Mouse (Mus musculus) MEL-GATA-1-ER (cell line): Measurements from ENCODE around the gene Dynlt1b.
"Not testable (repeated sequence)": the region's sequence is repeated elsewhere in the genome, so short reads cannot be mapped to it uniquely, and the experiment has no call there.

Experiments
- DNase-seq: peaks from one replicate; pipeline ENCODE4 v3.0.0-alpha.2; 2012; ENCODE audit warnings: low read depth; ENCODE audit errors: extremely low read depth

Gene Dynlt1b

DNA sequence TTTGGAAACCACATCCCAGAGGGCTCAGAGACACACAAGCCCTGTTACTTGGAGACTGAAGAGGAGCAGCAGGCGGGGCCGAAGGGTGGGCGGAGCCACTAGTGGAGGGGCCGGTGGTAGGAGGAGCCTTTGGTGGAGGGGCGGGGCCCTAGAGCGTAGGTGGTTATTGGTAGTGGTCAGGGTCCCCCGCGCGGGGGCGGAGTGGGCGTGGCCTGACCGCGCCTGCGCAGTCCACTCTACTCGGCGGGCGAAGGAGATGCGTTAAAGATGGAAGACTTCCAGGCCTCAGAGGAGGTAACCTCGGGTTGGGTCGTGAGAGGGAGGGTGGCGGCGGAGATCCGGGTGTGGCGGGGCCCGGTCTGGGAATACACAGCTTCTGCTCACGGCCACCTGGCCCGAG is at the start of gene Dynlt1b:
Gene Dynlt1b, plus strand, starts transcription at position 168 of the 400 bp plus-strand sequence.
- peak; percentile 91 for DNase-seq

- not testable (repeated sequence) for DNase-seq
Measured at GRCm38 (mm10) chr17:6380182-6380841, 49.6 kb upstream of the Dynlt1b start.

- DNase-seq, result not testable (repeated sequence)
Measured at GRCm38 (mm10) chr17:6381071-6381682, 48.7 kb upstream of the Dynlt1b start.

DNA sequence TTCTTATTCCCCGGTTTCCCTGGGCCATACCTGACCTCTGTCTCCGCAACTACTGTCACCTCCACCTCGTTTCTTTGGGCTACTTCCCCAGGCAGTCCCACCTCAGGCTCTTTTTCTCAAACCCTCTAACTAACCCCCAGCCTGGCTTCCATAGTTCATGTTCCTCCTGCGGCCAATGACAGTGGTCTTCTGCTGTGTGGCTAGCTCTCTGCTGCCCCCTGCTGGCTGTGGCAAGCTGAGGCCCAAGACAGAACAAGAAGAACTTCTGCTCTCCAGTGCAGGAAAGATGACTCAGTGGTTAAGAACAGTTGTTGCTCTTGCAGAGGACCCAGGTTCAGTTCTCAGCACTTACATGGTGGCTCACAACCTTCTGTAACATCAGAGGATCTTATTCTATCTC is 43.0 kb upstream of the Dynlt1b start:
- DNase-seq, result not testable (repeated sequence)

- not testable (repeated sequence) for DNase-seq
Measured at GRCm38 (mm10) chr17:6387380-6387911, 42.5 kb upstream of the Dynlt1b start.

GRCm38 (mm10) chr17:6389463-6389862 is 40.4 kb upstream of the Dynlt1b start:
- DNase-seq, result not testable (repeated sequence)

- DNase-seq, result not testable (repeated sequence)
Measured at GRCm38 (mm10) chr17:6390731-6391130, 39.2 kb upstream of the Dynlt1b start.

- not testable (repeated sequence) for DNase-seq
Measured at GRCm38 (mm10) chr17:6391736-6392135, 38.2 kb upstream of the Dynlt1b start.

DNA sequence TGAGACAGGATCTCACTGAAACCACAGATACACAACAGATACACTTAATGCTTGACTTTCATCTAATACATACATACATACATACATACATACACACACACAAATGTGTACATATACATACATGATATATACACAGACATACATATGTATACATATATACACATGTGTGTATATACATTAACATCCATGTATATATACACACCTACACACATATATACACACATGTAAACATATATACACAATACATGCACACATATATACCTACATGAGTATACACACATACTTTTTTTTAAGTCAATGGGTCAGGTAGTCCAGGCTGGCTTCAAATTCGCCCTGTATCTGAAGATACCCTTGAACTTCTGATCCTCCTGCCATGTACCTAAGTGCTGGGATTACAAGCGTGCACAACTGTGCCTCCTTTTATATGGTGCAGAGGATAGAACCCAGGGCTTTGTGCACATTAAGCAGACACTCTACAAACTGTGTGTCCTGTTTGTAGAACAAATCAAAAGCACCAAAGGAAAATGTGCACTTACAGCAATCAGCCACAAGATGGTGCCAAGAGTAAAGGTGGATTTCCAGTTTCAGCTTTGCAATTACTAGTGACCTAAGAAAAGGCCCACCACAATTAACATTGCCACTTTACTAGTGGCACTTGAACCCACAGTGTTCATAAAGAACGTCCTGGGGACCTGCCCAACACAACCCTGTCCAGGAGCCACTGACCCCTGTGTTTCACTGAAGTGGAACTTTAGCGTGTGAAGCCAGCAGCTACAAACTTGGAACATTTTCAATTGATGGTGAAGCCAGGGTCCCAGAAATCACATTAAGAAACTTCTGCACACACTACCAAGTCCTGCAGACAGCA is 37.2 kb upstream of the Dynlt1b start:
- not testable (repeated sequence) for DNase-seq

GRCm38 (mm10) chr17:6398079-6398478 is 31.8 kb upstream of the Dynlt1b start:
- not testable (repeated sequence) for DNase-seq

DNA sequence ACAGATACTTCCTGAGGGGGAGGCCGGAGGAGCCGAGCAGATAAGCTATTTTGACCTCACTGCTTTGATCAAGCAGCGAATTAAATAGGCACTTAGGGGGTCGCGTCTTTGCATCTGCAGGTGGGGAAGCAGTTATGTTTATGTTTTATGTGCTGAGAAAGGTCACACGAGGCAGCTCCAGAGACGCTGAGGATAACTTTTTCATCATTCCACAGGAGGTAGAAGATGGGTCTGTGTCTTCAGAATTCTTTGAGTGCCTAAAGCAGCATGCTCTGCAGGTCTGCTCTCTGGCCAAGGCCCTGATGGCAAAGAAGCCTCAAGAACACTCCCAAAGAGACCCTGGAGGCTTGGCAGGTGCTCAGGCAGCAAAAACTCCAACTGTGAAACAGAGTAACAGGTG is 31.1 kb upstream of the Dynlt1b start:
- DNase-seq, result not testable (repeated sequence)

DNA sequence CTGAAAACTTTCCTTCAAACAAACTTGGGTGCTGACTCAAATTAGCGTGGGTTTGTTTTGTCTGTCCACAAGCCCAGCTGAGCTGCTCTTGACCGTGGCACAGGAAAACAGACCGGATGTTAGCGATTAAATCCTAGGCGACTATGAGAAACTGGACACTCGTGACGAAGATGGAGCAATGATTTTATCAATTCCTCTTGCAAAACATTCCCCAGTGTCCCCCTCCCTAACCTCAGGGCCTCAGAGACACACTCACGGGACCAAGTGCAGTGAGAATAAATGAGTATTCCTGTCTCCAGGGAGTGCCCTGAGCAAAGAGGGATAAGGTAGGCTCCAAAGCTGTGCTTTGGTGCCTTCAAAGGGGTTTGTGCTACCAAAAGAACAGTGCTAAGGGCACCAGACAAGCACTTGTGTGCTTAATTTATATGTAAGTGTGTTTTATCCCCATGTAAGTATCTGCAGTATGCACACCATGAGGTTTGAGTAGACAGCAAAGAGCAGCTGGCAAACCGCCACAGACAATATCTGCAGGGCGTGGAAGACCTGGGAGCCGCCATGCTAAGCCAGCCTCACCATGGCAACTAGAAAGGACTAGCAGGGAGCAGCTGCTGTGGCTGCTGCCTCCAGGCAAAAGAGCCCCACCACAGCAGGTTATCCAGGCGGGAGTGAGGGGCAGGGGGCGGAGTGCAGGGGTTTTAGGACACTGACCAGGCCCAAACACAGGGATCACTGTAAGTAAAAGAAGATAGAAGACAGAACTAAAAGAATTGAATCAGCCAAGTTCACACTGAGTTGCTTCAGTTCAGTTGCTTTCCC is 30.4 kb upstream of the Dynlt1b start:
- DNase-seq, result not testable (repeated sequence)

GRCm38 (mm10) chr17:6400097-6400489 is 29.8 kb upstream of the Dynlt1b start:
- not testable (repeated sequence) for DNase-seq

DNA sequence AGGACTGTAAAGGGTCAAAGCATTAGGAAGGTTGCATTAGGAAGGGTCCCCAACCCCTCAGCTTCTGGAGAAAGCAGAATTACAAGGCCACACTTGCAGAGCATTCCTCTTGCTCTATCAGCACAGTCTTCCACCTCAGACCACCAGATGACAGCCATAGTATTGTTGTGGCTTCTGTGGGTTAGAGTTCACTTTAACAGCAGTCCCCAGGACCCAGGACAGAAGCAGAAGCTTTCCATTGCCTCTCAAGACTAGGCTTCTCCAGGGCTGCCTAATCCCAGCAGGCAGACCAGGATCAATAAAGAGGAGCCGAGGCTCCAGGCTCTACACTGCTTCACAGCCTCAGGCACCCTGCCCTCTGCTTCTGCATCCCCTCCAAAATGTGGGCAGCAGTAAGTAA is 25.4 kb upstream of the Dynlt1b start:
- DNase-seq, result not testable (repeated sequence)

GRCm38 (mm10) chr17:6406972-6407371 is 22.9 kb upstream of the Dynlt1b start:
- DNase-seq, result not testable (repeated sequence)

- not testable (repeated sequence) for DNase-seq
Measured at GRCm38 (mm10) chr17:6410713-6411213, 19.1 kb upstream of the Dynlt1b start.

GRCm38 (mm10) chr17:6417118-6417517 is 12.8 kb upstream of the Dynlt1b start:
- DNase-seq, result not testable (repeated sequence)

DNA sequence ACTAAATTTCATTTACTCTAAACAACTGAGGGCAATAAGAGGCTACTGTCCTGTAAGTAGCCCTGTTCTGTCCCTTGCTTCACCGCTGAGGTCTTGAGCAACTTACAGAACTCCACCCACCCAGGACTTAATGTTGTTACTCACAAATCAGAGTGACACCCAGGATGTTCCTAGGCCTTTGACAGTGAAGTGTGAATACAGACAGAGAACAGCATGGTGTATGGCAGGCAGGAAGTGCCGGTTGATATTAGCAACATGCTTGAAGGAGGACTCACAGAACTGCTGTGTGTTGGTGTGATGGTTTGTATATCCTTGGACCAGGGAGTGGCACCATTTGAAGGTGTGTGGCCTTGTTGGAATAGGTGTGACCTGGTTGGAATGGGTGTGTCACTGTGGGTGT is 9.4 kb upstream of the Dynlt1b start:
- DNase-seq, result not testable (repeated sequence)

DNA sequence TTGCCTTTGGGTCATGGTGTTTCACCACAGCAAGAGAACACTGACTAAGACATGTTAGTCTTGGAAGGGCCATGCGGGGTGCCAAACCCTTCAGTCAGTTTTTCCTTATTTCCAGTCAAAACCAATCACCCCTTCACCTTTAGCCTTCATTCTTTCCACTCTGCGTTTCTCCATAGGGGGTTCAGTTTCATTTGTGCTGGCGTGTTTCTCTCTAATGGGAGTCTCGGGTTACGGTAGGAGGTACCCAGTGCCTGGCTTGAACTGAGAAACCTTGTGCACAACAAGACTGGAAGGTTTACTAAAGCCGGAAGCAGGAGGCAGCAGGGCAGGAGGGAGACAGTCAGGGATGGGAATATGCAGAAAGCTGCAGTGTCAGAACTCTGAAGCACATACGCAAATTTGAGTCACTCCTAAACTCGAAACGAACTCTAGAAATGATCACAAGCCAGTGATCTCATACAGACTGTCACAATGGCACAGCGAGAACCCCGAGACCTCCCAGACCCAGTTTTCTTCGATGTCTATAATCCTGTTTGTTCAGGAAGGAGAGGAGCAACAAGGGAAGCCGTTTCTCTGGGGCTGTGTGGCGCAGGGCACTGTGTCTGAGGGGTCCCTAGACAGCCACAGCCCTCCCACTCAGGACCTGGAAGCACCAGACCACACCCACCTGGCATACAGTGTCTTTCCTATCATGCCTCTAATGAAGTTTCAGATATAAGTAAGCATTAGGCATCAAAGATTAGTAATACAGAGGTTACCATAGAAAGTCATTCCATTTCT is 8.2 kb upstream of the Dynlt1b start:
- DNase-seq, result not testable (repeated sequence)

DNA sequence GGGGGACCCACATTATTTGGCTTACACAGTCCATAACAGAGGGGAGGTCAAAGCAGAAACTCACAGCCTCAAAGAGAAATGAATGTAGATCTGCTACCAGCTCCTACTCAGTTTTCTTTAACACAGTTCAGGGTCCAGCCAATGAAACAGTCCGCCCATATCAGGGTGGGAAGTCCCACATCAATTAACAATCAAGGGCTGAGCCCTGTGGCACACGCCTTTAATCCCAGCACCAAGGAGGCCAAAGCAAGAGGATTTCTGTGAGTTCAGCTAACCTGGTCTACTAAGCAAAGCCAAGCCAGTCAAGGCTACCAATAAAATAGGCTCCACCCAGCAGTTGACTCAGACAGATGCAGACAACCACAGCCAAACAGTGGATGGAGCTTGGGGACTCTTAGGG is 7.5 kb upstream of the Dynlt1b start:
- DNase-seq, result not testable (repeated sequence)
